Mouse (Mus musculus) liver, embryonic 14.5 days (tissue): ENCODE results near the gene Plagl1. TPM values are rescaled to one million over a fixed set of nuclear protein-coding genes. Genes with fewer than 3 reads are reported as not detected.

Experiments used
- ATAC-seq: fragments of 200-750 bp; cut with Nextera tagmentation; 2 replicates; pipeline ENCODE4 v1.8.0; 2017; ENCODE audit warnings: moderate number of reproducible peaks, mild to moderate bottlenecking, moderate library complexity; ENCODE audit not compliant: insufficient read depth
- DNase-seq, 3 experiments: peaks; one replicate each; pipeline ENCODE4 v3.0.0-alpha.2; 2012 to 2013; ENCODE audit warnings: low read depth in 3 of 3, low spot score in 3 of 3
- H3K27ac ChIP-seq: fragments of 300-500 bp; sonication (generic); 2 replicates; pipeline ENCODE4 v1.5.1; 2014; ENCODE audit warnings: moderate library complexity, mild to moderate bottlenecking, control low read depth, inconsistent platforms
- H3K27me3 ChIP-seq: fragments of 300-500 bp; sonication (generic); 2 replicates; pipeline ENCODE4 v1.6.1; 2014; ENCODE audit warnings: mild to moderate bottlenecking, low read length, moderate library complexity; ENCODE audit not compliant: control insufficient read depth, insufficient read depth
- H3K36me3 ChIP-seq: fragments of 300-500 bp; sonication (generic); replicated peaks from 2 replicates; pipeline ENCODE4 v1.6.1; 2014; ENCODE audit warnings: low read depth; ENCODE audit not compliant: control insufficient read depth, insufficient read depth
- H3K4me1 ChIP-seq, 2 experiments: fragments of 200-500 bp in 1 of 2; fragments of 300-500 bp in 1 of 2; sonication (generic) in 1 of 2; replicated peaks; 2 replicates each; pipeline ENCODE4 v1.6.1; 2012 to 2014; ENCODE audit warnings: antibody characterized with exemption in 1 of 2, inconsistent platforms in 1 of 2, low read length in 1 of 2; ENCODE audit not compliant: control insufficient read depth in 2 of 2, insufficient read depth in 2 of 2
- H3K4me2 ChIP-seq: fragments of 300-500 bp; sonication (generic); 2 replicates; pipeline ENCODE4 v1.6.1; 2014; ENCODE audit warnings: low read depth, mild to moderate bottlenecking, control low read depth, moderate library complexity
- H3K4me3 ChIP-seq, 2 experiments: fragments of 200-500 bp in 1 of 2; fragments of 300-500 bp in 1 of 2; sonication (generic) in 1 of 2; 2 replicates each; pipeline ENCODE4 v1.5.1; 2012 to 2014; ENCODE audit warnings: low read depth in 2 of 2, low read length in 2 of 2, mild to moderate bottlenecking in 2 of 2, control low read depth in 1 of 2, inconsistent platforms in 1 of 2, moderate library complexity in 1 of 2; ENCODE audit not compliant: insufficient read depth in 1 of 2
- H3K9ac ChIP-seq: fragments of 300-500 bp; sonication (generic); replicated peaks from 2 replicates; pipeline ENCODE4 v1.6.1; 2014; ENCODE audit warnings: mild to moderate bottlenecking, control low read depth, moderate library complexity
- H3K9me3 ChIP-seq: fragments of 300-500 bp; sonication (generic); 2 replicates; pipeline ENCODE4 v1.6.1; 2016; ENCODE audit warnings: low read length, mixed read lengths; ENCODE audit not compliant: control insufficient read depth
- CTCF ChIP-seq: IDR thresholded peaks from 2 replicates; pipeline ENCODE4 v1.5.1; 2016; ENCODE audit warnings: antibody characterized with exemption, low read depth, control low read depth
- EP300 ChIP-seq: IDR thresholded peaks from 2 replicates; pipeline ENCODE4 v1.6.1; 2016; ENCODE audit warnings: antibody characterized with exemption, low read depth
- WGBS: fragments of 180-500 bp; shearing (Covaris S2); extraction: QIAGEN DNeasy Blood & Tissue Kit; methylation state at CpG from one replicate; pipeline ENCODE4 v1.1.7; 2014; ENCODE audit not compliant: insufficient replicate concordance; 5-methylcytosine and 5-hydroxymethylcytosine counted together
- polyA plus RNA-seq, 2 experiments: library from polyadenylated mRNA; depleted of rRNA in 1 of 2; stranded (reverse) in 1 of 2; unstranded in 1 of 2; fragments of >200 nt; fragmentation: Nextera tagmentation in 1 of 2; extraction: Ambion mirVana in 1 of 2; gene quantifications; 2 replicates each; pipeline versions ENCODE4 v1.2.1 to v1.2.3; 2012 to 2014

The Plagl1 gene
- polyA plus RNA-seq, 2 experiments = 26.3 to 41.0 TPM

GRCm38 (mm10) chr10:13082459-13082858 lies 22.2 kb downstream of the Plagl1 start:
- no peaks in the 10 kb centered on the region for H3K36me3 ChIP-seq
- H3K4me2 ChIP-seq = no peak overlapping the region
- H3K4me3 ChIP-seq = no peak overlapping the region
- H3K27ac ChIP-seq = no peak overlapping the region
- TF ChIP-seq CTCF = no peak
- no peak for TF ChIP-seq EP300
- 63% methylated on average over 12 of the region's 12 CpGs for WGBS
- no peaks in the 10 kb centered on the region for H3K4me1 ChIP-seq
- no peak overlapping the region for H3K9ac ChIP-seq
- no peaks in the 10 kb centered on the region for H3K27me3 ChIP-seq
- ATAC-seq (no peak), DNase-seq (no peak)
- no peaks in the 10 kb centered on the region for H3K9me3 ChIP-seq

- peak; percentile 28 for ATAC-seq
- Histone ChIP-seq H3K36me3 (no peaks in the 10 kb centered on the region), H3K27me3 (peaks cover 26% of the 10 kb centered on the region), H3K9ac (no peak overlapping the region), H3K9me3 (no peaks in the 10 kb centered on the region), H3K4me2 (peak overlapping the region; percentile 41), H3K4me3 (peak overlapping the region; percentile 35 to 44), H3K4me1 (no peaks in the 10 kb centered on the region), H3K27ac (no peak overlapping the region)
- 39% methylated on average over 70 of the region's 70 CpGs for WGBS
- peak in 1 of 3 experiments; percentile 4 for DNase-seq
- TF ChIP-seq CTCF (no peak), EP300 (no peak)
Measured at GRCm38 (mm10) chr10:13090596-13091424, 30.5 kb downstream of the Plagl1 start.

- peaks cover 26% of the 10 kb centered on the region for H3K27me3 ChIP-seq
- no peaks in the 10 kb centered on the region for H3K4me1 ChIP-seq
- no peaks in the 10 kb centered on the region for H3K9me3 ChIP-seq
- no peak for TF ChIP-seq CTCF
- TF ChIP-seq EP300 = no peak
- no peak overlapping the region for H3K27ac ChIP-seq
- ATAC-seq (no peak), DNase-seq (no peak)
- H3K36me3 ChIP-seq = no peaks in the 10 kb centered on the region
- no peak overlapping the region for H3K4me2 ChIP-seq
- WGBS = 64% methylated on average over 3 of the region's 3 CpGs
- H3K4me3 ChIP-seq = no peak overlapping the region
- no peak overlapping the region for H3K9ac ChIP-seq
Measured at GRCm38 (mm10) chr10:13092996-13093395, 32.7 kb downstream of the Plagl1 start.

- Histone ChIP-seq H3K27ac (no peak overlapping the region), H3K36me3 (no peaks in the 10 kb centered on the region), H3K4me2 (no peak overlapping the region), H3K4me3 (no peak overlapping the region), H3K4me1 (no peaks in the 10 kb centered on the region), H3K9ac (no peak overlapping the region), H3K27me3 (no peaks in the 10 kb centered on the region), H3K9me3 (no peaks in the 10 kb centered on the region)
- ATAC-seq (no peak), DNase-seq (no peak)
- TF ChIP-seq EP300 (no peak), CTCF (no peak)
- 55% methylated on average over 1 of the region's 1 CpGs for WGBS
Measured at GRCm38 (mm10) chr10:13098895-13099294, 38.6 kb downstream of the Plagl1 start.

- no peak for TF ChIP-seq CTCF
- no peak for TF ChIP-seq EP300
- Histone ChIP-seq H3K9me3 (no peaks in the 10 kb centered on the region), H3K9ac (no peak overlapping the region), H3K4me1 (no peaks in the 10 kb centered on the region), H3K4me2 (no peak overlapping the region), H3K36me3 (no peaks in the 10 kb centered on the region), H3K4me3 (no peak overlapping the region), H3K27ac (no peak overlapping the region), H3K27me3 (no peaks in the 10 kb centered on the region)
- WGBS = 67% methylated on average over 6 of the region's 6 CpGs
- no peak for DNase-seq
- ATAC-seq = no peak
Measured at GRCm38 (mm10) chr10:13100061-13100648, 39.9 kb downstream of the Plagl1 start.
